Mouse (Mus musculus) CH12F3 (cell line): ENCODE results near the gene Krtap1-5.

Source experiments
- in situ Hi-C: fragments of 300-500 bp; cut with MboI; formaldehyde crosslinking; loops from 2 replicates; pipeline ENCODE4 v1.14.3; 2020; ENCODE audit warnings: low sequenced_read_pairs

The Krtap1-5 gene

DNA sequence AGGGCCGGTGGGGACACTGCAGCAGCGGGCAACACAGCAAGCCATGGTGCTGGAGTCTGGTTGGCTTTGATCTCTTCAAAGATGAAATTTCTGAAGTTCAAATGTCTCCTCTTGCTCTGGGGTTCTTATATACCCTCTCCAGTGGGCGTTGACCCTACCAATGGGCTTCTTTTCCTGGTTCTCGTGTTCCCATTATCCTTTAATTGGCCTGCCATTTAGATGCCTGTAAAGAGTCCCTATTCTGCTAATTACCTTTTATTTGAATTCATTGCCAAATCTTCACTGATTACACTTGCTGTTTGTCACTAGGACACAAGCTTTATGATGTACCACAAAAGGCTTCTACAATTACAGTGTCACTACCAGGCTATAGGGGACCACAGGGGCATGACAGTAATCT lies 30.1 kb downstream of the Krtap1-5 start, which contains the start of gene Krtap3-3:
Gene Krtap3-3, minus strand, starts transcription at position 101 of the 400 bp plus-strand sequence.
- in situ Hi-C loops, result no loop called here

DNA sequence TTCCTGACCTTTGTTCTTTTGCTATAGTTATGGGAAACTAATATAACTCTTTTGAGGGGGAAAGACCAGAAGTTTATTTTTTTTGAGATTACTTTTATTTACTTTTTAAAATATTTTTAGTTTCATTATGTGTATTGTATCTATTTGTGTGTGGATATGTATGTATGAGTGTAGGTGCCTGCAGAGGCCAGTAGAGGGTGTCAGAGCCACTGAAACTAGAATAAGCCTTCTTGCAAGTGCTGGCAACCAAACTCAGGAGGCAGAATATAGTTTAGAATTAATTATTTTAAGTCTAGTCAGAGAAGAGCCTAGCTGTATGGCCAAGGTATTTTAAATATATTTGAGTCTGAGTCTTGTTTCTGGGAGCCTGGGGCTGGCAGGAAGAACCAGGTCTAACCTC lies 32.9 kb downstream of the Krtap1-5 start:
- in situ Hi-C loops, result no loop called here

DNA sequence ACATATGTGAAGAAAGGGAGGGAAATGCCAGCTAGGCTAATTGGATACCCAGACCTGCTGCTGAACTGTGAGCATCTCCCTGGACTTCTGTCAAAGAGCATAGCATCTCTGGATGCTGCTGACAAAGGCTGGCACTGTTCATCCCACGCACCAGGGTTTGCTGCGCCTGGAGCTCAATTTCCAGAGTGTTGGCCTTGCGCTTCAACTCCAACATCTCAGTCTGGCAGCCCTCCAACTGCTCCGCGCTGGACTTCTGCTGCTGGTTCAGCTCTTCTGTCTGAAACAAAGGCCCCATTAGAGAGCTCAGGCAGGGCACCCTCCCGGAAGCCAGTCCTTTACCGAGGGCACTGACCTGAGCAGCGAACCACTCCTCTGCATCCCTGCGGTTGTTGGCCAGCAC lies 41.1 kb downstream of the Krtap1-5 start:
- in situ Hi-C loops, result no loop called here
